Mouse (Mus musculus): ENCODE measurements around the gene Bax.

- TF ChIP-seq TAL1 (IDR thresholded peaks at IDR 0.05; ENCODE audit: low read length): no peak
- TF ChIP-seq GATA1 (IDR thresholded peaks at IDR 0.05; ENCODE audit: low read length): no peak
Observed at GRCm38 (mm10) chr7:45433835-45434202, 32.9 kb downstream of the Bax start.
